Comparison of ENCODE assay signal across 21 mouse cellular contexts in genomic region chr2:169912826-169913225, GRCm38 (mm10).
DNase-seq lines count a peak whose midpoint lies in the region; ATAC-seq and TF ChIP-seq lines count a peak whose summit lies in the region.
"Had no signal": no experiment of that assay in that cellular context is flagged by ENCODE, and none has a peak within 500 bp of the region (broad histone marks: within the 10 kb centered on the region; RNA-seq: fewer than 3 reads in every experiment).

No protein-coding gene starts in this region.

- peaks cover 16% of the 10 kb centered on the region; the same call in 1 of the 2 replicates for H3K4me1 ChIP-seq in hindbrain, embryonic 13.5 days (replicated peaks)
- no peaks in the 10 kb centered on the region for H3K4me1 ChIP-seq in hindbrain, embryonic 16.5 days (ENCODE audit: control insufficient read depth, insufficient read depth, low read depth, low read length)
- H3K4me1 ChIP-seq in neural tube, embryonic 14.5 days (ENCODE audit: control insufficient read depth, insufficient read depth, low read length), result peaks cover 7% of the 10 kb centered on the region; the same call in 1 of the 2 replicates
- no peaks in the 10 kb centered on the region for H3K4me1 ChIP-seq in hindbrain, postnatal 0 days (ENCODE audit: insufficient read depth, low read length)
- H3K4me1 ChIP-seq: embryonic facial prominence, embryonic 12.5 days; liver, embryonic 13.5 days; lung, embryonic 15.5 days had no signal

- H3K9me3 ChIP-seq in hindbrain, embryonic 13.5 days, result no peaks in the 10 kb centered on the region
- H3K9me3 ChIP-seq in hindbrain, embryonic 16.5 days (ENCODE audit: control insufficient read depth, low read length), result no peaks in the 10 kb centered on the region
- H3K9me3 ChIP-seq in neural tube, embryonic 14.5 days (ENCODE audit: control insufficient read depth, low read length), result no peaks in the 10 kb centered on the region
- no peaks in the 10 kb centered on the region for H3K9me3 ChIP-seq in hindbrain, postnatal 0 days (ENCODE audit: low read length)
- H3K9me3 ChIP-seq: embryonic facial prominence, embryonic 12.5 days; heart, embryonic 13.5 days; limb, embryonic 10.5 days; liver, embryonic 13.5 days; lung, embryonic 15.5 days had no signal

- no peak overlapping the region for H3K9ac ChIP-seq in hindbrain, embryonic 13.5 days
- no peak overlapping the region for H3K9ac ChIP-seq in hindbrain, embryonic 16.5 days (ENCODE audit: low read depth, low read length)
- H3K9ac ChIP-seq in neural tube, embryonic 14.5 days (replicated peaks; ENCODE audit: low read depth, low read length), result no peak overlapping the region
- H3K9ac ChIP-seq in hindbrain, postnatal 0 days (replicated peaks; ENCODE audit: low read length), result no peak overlapping the region
- H3K9ac ChIP-seq: embryonic facial prominence, embryonic 12.5 days; heart, embryonic 13.5 days; liver, embryonic 13.5 days; lung, embryonic 15.5 days had no signal

- no peaks in the 10 kb centered on the region for H3K36me3 ChIP-seq in hindbrain, embryonic 13.5 days
- H3K36me3 ChIP-seq in hindbrain, embryonic 16.5 days (ENCODE audit: control insufficient read depth, insufficient read depth, low read length), result no peaks in the 10 kb centered on the region
- H3K36me3 ChIP-seq in neural tube, embryonic 14.5 days (ENCODE audit: control insufficient read depth, insufficient read depth, low read length), result no peaks in the 10 kb centered on the region
- H3K36me3 ChIP-seq in hindbrain, postnatal 0 days (ENCODE audit: insufficient read depth, low read length), result no peaks in the 10 kb centered on the region
- H3K36me3 ChIP-seq: embryonic facial prominence, embryonic 12.5 days; heart, embryonic 13.5 days; limb, embryonic 10.5 days; liver, embryonic 13.5 days; lung, embryonic 15.5 days had no signal

- no peak for DNase-seq in neural tube, embryonic 10.5 days (ENCODE audit: extremely low spot score, low spot score)
- DNase-seq in hindbrain, postnatal 0 days (ENCODE audit: low spot score), result peak; percentile 14
- DNase-seq in frontal cortex, postnatal 14 days (ENCODE audit: low spot score in 2 of 2), result no peak
- DNase-seq in gastrocnemius, postnatal 10 days, result no peak
- no peak for DNase-seq in left cerebral cortex, adult 18-20 months (ENCODE audit: low spot score in 2 of 2)
- DNase-seq: adrenal gland, postnatal 25 days; cerebellum, adult 8-10 months; heart, postnatal 4 days; kidney, adult 11 months; kidney, postnatal 14 days; liver, embryonic 13.5 days; thymus, adult 2 months had no signal

- H3K27me3 ChIP-seq in hindbrain, embryonic 13.5 days, result no peaks in the 10 kb centered on the region
- H3K27me3 ChIP-seq in hindbrain, embryonic 16.5 days (replicated peaks; ENCODE audit: control insufficient read depth, insufficient read depth, low read length), result no peaks in the 10 kb centered on the region
- H3K27me3 ChIP-seq in neural tube, embryonic 14.5 days (ENCODE audit: control insufficient read depth, insufficient read depth, low read length), result no peaks in the 10 kb centered on the region
- no peaks in the 10 kb centered on the region for H3K27me3 ChIP-seq in hindbrain, postnatal 0 days (ENCODE audit: insufficient read depth, low read length)
- H3K27me3 ChIP-seq: embryonic facial prominence, embryonic 12.5 days; heart, embryonic 13.5 days; liver, embryonic 13.5 days; lung, embryonic 15.5 days had no signal

- ATAC-seq in hindbrain, embryonic 13.5 days (ENCODE audit: low FRiP score), result no peak
- no peak for ATAC-seq in hindbrain, embryonic 16.5 days
- ATAC-seq in neural tube, embryonic 14.5 days (ENCODE audit: low read depth), result no peak
- no peak for ATAC-seq in hindbrain, postnatal 0 days

- TF ChIP-seq CTCF in hindbrain, postnatal 0 days (IDR thresholded peaks at IDR 0.05; ENCODE audit: low read depth), result no peak

- no peak overlapping the region for H3K4me2 ChIP-seq in hindbrain, embryonic 13.5 days
- no peak overlapping the region for H3K4me2 ChIP-seq in hindbrain, embryonic 16.5 days (ENCODE audit: low read length)
- H3K4me2 ChIP-seq in neural tube, embryonic 14.5 days (ENCODE audit: low read depth, low read length), result no peak overlapping the region
- no peak overlapping the region for H3K4me2 ChIP-seq in hindbrain, postnatal 0 days (ENCODE audit: low read depth, low read length)
- H3K4me2 ChIP-seq: embryonic facial prominence, embryonic 12.5 days; heart, embryonic 13.5 days; liver, embryonic 13.5 days; lung, embryonic 15.5 days had no signal

- WGBS in hindbrain, embryonic 13.5 days, result 72% methylated on average over 14 of the region's 14 CpGs
- WGBS in hindbrain, embryonic 16.5 days, result 68% methylated on average over 14 of the region's 14 CpGs
- WGBS in neural tube, embryonic 14.5 days, result 69% methylated on average over 14 of the region's 14 CpGs
- WGBS in hindbrain, postnatal 0 days, result 71% methylated on average over 14 of the region's 14 CpGs

- no peak overlapping the region for H3K4me3 ChIP-seq in hindbrain, embryonic 13.5 days
- H3K4me3 ChIP-seq in hindbrain, embryonic 16.5 days (ENCODE audit: low read length), result no peak overlapping the region
- H3K4me3 ChIP-seq in neural tube, embryonic 14.5 days (ENCODE audit: low read depth, low read length), result no peak overlapping the region
- no peak overlapping the region for H3K4me3 ChIP-seq in hindbrain, postnatal 0 days (ENCODE audit: low read length)
- H3K4me3 ChIP-seq: embryonic facial prominence, embryonic 12.5 days; heart, embryonic 13.5 days; left cerebral cortex, adult 2 months; limb, embryonic 10.5 days; liver, embryonic 13.5 days; lung, embryonic 15.5 days had no signal

- peak overlapping the region; percentile 62 for H3K27ac ChIP-seq in hindbrain, embryonic 13.5 days
- no peak overlapping the region; the same call in 1 of the 2 replicates for H3K27ac ChIP-seq in hindbrain, embryonic 16.5 days (ENCODE audit: low read depth, low read length)
- peak overlapping the region; percentile 5; the same call in 1 of the 2 replicates for H3K27ac ChIP-seq in neural tube, embryonic 14.5 days (ENCODE audit: low read depth, low read length)
- no peak overlapping the region for H3K27ac ChIP-seq in hindbrain, postnatal 0 days
- H3K27ac ChIP-seq: embryonic facial prominence, embryonic 12.5 days; heart, embryonic 13.5 days; left cerebral cortex, adult 2 months; limb, embryonic 10.5 days; liver, embryonic 13.5 days; lung, embryonic 15.5 days; macrophage had no signal

Comparison
In these comparisons a context has a peak if more than half of its experiments do, and no peak if none do; other contexts are left out.
1. H3K27ac ChIP-seq: peak in hindbrain, embryonic 13.5 days (single experiment) and neural tube, embryonic 14.5 days (single experiment); none in hindbrain, embryonic 16.5 days (single experiment) and hindbrain, postnatal 0 days (single experiment).